Mouse (Mus musculus) adrenal gland, adult (tissue): ENCODE measurements at regions not wholly inside any gene's neighbourhood (a gene's known extent, or its start where the extent isn't known, plus 50 kb on each side); places are given as distances from the start of the nearest gene placed in this dataset.

Source experiments
- DNase-seq, 2 experiments: peaks; one replicate each; pipeline ENCODE4 v3.0.0; 2022 to 2023; ENCODE audit warnings: low spot score in 1 of 2; ENCODE audit not compliant: inconsistent age in 2 of 2

DNA sequence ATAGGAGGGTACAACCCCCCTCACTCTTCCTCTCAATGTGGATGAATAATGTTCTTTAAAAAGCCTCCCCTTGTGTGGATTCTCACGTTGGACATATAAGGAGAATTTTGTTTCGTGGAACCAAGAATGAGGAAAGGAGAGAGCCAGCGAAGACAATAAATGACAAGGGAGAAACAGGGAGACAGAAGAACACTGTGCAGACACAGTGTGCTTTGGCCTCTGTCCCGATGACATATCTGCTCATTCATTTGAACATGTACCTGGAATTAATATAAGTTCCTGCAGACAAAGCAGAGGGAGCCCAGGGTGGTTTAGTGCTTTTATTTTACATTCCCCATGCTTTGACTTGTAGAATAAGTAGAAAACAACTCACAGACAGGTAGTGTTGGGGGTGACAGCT lies 370.3 kb upstream of the Smarca2 start:
- DNase-seq: no peak

DNA sequence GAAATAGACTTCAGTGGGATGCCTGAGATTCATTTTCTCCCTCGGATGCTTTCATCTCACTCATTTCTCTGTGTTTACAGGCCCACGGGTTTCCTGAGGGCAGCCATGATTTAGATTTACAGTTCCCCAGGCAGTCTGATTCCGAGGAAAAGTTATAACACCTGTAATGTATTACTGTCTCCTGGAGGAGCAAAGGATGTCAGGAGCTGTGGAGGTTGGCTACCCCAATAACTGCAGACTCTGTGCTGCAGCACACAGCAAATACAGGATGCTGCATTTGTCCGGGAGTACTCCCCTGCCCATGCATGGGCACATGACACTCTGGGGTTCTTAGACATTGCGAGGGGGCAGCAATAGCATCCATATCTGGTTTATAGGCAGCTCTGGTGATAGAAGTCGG lies 360.8 kb upstream of the Smarca2 start:
- no peak for DNase-seq

DNA sequence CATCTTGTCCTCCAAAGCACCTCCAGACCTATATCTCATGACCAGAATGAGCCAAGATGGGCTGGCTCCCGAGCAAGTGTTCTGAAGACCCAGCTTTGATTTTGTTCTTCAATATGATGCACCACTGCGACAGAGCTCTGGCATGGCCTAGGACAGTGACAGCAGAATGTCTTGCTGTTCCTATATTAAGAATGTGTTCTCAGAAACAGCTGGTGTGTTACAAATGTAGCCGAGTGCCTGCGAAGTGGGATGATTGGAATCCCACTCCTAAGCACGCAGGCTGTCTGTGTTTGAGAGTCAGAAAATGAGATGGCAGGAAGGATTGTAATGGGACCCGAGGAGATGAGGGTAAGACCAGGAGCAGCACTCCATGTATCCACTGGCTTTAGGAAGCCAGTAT lies 355.1 kb upstream of the Smarca2 start:
- DNase-seq: no peak

DNA sequence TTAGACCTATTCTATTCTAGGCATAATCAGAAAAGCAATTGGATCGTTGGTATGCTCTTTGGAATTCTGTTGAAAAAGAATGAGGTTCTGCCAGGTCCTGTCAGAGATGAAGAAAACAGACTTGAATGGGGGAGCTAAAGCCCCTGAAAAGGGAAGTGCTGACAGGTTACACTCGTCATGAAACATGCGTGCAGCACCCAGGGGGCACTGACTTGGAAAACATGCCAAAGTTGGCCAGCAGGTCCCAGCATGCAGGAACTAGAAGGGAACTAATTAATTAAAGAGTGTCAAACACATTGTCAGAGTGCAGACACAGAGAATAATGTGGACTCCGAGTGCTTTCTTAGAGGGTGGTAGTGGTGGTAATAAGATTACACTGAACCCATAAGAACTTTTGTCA lies 346.2 kb upstream of the Smarca2 start:
- no peak for DNase-seq

DNA sequence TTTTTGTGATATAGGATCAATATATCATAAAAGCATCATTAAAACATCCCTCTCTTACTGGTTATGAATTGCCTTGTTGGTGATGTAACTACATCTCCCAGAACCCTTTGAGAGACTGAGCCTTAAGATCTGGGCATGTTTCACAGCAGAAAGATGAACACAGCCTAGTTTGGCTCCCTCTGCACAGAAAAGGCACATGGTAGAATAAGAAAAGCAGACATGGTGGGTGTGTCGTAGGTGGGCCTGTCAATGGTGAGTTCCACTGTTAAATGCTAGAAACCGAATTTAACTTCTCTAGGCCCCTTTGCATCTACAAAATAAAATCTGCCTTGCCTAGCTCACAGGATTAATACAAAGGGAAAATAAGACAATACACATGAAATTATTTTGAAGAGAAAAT lies 343.3 kb upstream of the Smarca2 start:
- no peak for DNase-seq

DNA sequence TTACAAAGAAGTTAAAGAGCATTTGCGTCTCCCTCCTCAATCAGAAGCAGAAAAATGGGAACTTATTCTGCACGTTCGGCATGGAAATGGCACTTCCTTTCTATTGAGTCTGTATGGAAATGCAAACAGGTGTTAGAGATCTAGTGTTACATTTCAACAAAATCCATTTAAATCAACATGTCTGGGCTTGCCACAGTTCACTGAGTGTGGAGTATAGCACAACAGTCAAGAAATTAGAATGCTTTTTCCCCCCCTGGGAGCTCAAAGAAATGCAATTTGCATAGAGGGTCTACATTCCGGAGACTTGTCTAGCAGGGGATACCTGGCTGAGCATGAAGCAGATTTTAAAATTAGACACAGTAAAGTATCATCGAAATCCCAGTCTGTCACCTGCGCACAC lies 308.5 kb upstream of the Smarca2 start:
- no peak for DNase-seq

DNA sequence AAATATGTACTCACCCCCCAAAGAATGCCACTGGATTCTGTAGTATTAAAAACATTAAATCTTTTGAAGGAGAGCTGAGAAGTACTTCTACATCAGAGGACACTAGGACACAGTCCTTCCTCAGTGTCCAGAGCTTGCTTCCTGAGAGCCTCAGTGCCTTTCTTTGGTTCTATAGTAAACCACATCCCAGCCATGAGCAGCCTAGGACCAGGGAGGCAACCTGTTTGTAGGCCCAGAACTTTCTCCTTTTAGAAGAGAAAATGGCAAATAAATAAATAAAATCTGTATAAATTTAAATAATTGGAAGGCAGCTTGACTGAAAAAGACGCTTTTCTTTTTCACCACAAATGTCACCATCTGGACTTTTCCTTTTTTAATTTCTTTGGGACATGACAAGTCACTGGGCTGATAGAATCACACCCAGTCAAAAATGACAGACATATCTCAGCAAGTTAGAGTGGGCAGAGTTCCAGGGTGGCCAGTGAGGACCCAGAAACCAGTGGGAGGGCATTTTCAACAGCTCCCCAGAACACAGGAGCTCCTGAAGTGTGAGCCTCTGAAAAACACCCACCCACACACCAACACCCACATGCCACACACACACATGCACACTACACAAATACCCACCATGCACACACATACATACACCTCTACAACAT lies 296.2 kb upstream of the Smarca2 start:
- no peak for DNase-seq

DNA sequence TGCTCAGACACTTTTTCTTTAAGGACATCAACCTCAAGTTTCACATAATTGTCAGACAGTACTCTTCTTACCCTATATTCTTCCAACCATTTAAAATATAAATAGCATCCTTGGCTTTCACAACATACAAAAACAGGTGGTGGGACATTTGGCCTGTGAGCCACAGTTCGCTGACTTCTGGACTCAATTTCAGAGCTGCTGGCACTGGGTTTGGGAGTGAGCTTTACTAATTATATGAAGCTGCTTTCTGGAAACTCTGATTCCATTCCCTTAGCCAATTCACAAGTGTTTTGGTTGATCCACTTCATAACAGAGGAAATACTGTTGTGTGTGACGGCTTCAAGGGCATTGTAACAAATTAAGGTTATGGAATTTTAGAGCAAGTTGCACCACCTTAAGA lies 285.9 kb upstream of the Smarca2 start:
- DNase-seq: no peak

DNA sequence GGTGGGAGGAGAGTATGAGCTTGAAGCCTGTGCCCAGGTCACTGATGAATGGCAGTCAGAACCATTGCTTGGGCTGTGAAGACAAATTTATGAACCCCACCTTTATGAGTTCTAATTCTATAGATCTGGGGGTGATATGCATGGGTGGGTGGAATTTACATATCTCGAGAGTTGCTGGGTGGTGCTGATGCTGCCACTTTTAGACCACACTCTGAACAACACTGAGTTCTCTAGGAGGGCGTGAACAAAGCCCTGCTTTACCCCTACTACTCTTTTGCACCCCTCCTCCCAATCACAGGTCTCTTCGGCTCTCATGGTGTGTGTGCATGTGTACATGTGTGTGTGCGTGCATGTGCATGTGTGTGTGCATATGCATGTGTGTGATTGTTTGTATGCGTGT lies 281.2 kb upstream of the Smarca2 start:
- no peak for DNase-seq

DNA sequence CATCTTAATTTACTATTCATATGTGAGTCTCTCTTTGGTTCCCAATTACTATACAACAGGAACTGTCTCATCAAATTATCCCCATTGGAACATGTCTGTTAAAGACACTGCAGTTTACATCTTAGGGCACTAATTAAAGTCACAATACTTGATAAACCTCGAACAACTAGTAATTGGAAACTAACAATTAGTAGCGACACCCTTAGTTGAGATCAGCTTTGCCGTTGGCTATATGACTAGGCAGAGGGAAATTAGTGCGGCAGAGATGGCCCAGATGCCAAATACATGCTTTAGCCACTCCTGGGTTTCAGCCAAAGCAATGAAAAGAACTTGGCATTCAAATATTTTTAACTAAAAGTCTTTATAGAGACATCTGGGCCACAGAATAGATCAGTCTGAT lies 265.7 kb upstream of the Smarca2 start:
- no peak for DNase-seq

DNA sequence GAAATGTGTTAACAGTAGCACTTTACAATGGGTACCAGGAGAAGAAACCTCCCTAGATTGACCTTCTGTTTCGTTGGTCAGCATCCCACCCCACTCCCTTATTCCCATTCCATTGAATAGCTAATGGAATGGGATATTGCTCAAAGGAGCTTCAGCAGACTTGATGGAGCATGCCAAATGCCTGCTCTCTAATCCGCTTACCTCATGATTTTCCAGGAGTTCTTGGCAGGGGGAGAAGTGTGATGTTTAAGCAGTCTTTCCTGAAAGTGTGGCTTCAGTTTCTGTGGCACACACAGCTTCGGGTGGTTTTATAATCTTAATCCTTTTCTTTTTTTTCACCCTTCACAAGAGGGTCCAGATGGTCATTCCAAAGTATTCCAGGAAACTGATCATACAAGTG lies 264.7 kb upstream of the Smarca2 start:
- DNase-seq: no peak

DNA sequence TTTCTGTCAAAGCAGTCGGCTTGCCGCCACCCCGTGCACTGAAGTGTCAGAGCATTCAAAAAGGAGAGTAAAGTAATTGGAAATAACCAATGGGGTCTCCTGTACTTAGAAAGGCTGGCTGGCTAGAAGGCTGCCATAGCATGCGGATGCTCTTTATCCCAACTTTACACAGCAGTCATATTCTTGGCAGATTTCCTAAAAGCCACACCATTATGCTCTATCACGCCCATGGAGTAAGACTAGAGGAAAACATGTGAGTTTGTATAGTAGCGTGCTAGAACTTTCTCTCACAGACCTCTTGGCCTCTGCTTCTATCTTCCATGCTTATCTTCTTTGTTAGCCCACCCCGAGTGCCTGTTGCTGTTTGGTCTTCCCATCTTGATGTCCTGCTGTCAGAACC lies 249.8 kb upstream of the Smarca2 start:
- no peak for DNase-seq

DNA sequence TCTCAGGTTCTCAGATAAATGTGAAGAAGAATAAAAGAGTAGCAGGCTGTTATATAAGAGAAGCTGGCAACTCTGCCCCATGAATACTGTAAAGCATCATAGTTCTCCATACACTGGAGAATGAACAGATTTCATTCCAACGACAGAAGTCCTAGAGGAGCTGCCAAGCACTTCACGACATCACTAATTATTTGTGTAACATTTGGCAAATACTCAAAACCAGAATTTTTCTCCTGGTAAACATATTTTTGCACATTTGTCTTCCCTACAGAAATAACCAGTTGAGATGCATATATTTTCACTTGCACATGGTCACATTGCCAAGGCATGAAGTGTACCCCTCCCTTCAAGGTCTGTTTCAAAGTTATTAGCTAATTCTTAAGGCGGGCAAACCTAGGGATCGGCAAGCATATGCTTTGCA lies 220.9 kb upstream of the Smarca2 start:
- no peak for DNase-seq

DNA sequence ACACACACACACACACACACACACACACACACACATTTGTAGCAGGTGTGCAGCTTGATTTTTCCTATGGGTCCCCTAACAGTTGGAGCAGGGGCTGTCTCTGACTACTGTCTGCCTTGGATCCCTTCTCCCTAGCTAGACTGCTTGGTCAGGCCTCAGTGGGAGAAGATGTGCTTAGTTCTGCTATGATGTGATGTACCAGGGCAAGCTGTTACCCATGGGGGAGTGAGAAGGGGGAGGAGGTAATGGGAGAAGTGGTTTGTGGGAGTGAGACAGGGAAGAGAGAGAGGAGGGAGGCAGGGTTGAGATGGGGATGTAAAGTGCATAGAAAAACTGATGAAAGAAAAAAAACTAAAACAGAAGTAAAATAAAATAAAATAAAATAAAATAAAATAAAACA lies 218.8 kb upstream of the Smarca2 start:
- no peak for DNase-seq

DNA sequence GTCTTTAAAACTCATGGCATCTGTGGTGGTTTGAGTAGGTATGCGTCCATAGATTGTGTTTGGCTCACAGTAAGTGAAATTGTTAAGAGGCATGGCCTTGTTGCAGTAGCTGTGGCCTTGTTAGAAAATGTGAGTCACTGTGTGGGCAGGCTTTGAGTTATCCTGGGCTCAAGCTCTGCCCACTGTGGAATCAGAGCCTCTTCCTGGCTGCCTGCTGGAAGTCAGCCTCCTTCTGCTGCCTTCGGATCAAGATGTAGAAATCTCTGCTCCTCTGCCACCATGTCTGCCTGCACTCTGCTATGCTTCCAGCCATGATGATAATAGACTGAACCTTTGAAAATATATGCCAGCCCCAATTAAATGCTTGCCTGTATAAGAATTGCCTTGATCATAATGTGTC lies 192.2 kb upstream of the Smarca2 start:
- DNase-seq: peak in 1 of 2 experiments; percentile 42

DNA sequence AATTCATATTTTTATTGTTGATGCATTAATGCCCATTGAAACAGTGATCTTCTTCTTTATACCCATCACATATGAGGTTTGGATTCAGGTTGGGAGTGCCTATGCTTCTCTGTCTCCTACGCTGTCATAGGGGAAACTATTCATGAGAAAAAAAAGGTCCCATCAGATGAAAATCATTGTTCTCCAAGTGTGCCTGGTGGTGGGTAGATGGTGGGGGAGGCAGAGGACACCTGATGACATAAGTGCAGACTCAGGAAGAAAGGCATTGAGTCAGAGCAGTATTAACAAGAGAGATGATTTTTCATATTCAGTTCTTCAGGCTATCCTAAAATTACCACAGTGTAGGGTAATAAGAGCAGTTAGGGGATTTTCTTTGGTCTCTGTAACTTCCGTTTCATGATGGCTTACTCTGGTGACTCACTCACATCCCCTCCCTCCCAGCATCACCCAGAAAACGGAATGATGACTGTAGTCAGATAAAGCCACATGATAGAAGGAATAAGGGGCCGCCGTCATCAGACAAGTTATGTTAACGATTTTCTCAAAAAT lies 190.3 kb upstream of the Smarca2 start:
- DNase-seq: no peak

DNA sequence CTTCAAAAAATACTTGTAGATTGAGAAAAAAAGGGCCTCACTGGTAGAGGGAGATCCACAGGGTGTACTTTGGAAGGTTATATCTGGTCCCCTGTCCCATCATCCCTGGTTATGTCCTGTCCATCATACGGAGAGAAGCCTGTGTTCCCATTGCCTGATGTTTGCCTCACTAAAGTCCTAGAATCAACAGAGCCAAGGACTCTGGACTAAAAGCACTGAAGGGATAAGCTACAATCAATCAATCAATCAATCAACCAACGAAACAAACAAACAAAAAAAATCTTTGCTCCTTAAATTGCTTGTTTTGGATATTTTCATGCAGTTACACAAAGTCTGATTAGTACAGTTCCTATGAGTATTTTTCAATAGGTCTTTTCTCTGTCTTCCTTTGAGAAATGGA lies 185.1 kb upstream of the Smarca2 start:
- no peak for DNase-seq

DNA sequence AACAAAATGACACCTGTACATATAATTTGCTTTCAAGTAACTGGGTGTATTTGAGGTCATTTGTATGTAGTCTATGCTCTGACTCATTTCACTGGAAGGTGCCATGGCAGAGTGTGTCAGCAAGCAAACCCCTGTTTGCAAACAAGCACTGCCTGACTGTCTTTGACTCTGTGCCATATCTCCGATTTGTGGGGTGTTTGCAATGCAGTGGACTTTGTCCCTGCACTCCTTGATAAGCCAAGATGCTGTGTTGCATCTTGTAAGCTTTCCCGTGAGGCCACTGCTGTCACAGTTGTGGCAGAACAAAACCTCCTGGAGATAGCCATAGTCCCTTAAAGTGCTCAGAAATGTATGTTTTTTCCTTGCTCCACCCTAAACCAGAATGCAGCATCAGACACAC lies 165.7 kb upstream of the Smarca2 start:
- DNase-seq: peak in 1 of 2 experiments; percentile 27

DNA sequence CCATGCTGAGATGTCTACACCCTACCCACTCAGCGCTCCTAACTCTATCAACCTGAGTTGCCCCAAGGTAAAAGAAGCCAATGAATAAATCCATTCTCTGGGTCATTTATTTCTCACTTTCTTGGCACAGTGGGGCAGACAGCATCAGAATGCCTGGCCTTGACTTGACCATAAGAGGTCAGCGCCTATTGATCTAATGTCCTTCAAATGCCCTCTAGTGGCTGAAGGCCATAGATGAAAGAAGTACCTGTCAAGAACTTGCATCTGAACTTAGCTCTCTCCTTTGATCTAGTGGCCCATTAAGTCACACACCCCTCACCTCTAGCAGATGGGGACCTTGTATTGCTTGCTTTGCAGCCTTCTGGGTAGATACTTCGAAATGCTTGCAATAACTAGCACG lies 159.5 kb upstream of the Smarca2 start:
- DNase-seq: no peak

DNA sequence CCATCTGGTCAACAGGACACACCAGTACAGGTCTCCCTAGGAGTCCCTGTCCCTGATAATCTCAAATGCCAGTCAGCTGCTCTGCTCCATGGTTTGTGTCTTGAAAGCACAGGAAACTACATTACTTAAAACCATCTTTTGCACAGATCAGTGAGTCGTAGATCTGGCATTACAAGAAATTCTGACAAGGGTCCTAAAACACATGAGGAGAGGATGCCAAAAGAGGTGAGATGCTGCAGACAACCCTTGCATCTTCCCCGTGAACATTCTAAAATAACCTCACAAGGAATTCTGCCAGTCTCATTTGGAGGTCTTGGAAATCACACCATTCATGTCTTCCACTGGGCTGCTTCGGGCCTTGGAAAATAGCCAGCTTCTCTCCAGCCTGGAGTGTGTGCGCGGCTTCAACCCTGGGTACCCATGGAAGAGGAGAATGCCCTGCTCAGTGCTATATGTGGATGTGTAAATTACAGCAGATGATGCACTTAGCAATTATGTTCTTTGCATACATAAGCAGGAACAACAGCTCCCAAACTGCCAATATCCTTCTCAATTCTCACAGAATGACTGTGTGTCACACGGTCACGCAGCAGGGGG lies 157.3 kb upstream of the Smarca2 start:
- no peak for DNase-seq

DNA sequence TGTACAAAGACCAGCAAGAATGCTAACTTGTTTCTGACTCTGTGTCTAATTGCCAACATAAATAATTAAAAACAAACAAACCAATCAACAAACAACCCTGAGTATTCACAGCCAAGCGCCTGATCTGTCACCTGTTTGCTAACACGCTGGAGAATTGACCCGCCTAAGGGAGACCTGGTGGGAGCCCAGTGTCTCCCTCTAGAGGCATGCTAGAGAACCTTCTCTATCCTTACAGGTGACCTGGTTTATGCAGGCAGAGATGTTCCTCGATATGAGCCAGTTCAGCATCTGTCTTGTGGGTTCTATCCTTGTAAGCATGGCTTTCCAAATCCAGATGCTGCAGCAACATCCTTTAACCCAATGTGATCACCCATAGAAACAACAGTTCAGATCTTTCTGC lies 143.1 kb upstream of the Smarca2 start:
- no peak for DNase-seq

DNA sequence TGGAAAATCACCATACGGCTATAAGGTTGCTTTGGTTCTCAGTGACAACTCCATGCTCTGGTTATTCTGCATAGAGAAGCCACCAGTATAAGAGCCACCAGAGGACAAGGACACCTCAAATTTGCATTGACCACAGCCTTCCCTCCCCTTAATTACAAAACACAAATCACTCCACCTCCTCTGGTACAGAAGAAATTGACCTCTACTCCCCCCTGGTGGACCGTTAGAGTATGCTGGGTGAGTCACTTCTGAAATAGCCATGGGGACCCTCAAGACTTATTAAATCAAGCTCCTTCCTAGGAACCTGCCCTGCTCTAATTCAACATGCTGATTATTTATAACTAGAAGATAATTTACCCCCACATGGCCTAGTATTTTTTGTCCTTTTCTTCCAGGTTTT lies 139.6 kb upstream of the Smarca2 start:
- peak in 1 of 2 experiments; percentile 55 for DNase-seq

DNA sequence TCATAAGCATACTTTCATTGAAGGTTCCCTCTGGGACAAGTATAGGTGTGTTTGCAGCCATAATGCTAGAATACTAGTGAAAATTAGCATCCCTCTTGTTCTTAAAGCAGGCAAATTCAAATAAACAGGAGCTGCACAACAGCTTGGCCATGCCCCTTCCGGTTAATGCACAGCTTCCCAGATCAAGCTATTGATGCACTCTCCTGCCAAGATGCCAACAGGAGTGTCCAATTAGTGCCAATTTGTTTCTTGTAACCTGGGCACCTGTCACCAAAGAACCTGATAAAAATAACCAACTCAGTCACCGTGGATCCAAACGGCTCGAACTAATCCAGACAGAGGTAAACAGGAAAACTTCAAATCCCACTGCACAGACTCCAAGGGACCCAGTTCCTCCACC lies 138.6 kb upstream of the Smarca2 start:
- DNase-seq: no peak
